Mouse (Mus musculus): Measurements from ENCODE around the gene Ywhab. TPM values are rescaled to one million over a fixed set of nuclear protein-coding genes. Genes with fewer than 3 reads are reported as not detected.
A peak's percentile ranks its signal among the peaks of the same experiment; 100 is the strongest.

Gene Ywhab
- total RNA-seq, 2 experiments from 2014 or later: 252 to 298 TPM

DNA sequence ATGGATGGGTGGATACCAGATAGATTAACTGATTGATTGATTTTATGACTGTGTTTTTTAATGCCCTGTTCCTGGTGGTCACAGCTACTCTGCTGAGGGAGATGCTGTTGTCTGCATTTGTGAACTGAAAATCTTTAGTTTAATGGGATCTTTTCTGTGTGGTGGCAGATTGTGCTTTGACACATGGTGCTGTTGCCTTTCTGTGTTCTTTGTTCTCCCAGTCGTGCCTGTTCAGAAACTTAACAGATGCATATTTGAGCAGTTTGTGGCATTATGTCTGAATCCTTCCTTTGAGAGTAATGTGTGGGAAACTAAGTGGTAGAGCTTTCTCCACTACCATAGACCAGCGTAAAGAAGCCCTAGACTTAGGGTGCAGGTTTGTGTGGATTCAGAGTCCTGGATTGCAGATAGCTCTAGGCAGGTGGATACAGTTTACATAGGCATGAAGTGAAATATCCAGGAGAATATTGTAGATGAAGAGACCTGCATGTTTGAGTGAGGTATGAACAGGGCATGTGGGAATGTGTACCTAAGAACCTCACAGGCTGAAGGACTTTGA is 13.3 kb downstream of the Ywhab start:
- no peak for DNase-seq (ENCODE audit: low spot score in 2 of 2)

DNA sequence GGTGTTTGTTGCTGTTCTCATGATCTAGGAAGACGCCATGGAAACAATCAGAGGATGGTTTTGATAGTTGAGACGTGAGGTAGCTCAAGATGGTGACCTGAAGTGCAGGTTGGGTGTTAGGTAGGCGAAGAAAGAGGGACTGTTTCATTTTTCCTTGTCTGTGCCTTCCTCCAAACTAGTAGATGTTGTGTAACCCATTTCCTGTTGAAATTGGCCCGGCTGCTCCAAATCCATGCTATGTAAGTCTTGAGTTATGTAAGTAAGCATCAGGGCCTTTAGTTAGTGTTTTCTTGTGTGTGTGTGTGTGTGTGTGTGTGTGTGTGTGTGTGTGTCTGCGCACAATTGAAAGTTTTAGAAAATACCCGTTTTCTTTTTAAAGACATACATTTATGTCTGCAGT is 14.5 kb downstream of the Ywhab start:
- no peak for DNase-seq (ENCODE audit: low spot score in 2 of 2)

DNA sequence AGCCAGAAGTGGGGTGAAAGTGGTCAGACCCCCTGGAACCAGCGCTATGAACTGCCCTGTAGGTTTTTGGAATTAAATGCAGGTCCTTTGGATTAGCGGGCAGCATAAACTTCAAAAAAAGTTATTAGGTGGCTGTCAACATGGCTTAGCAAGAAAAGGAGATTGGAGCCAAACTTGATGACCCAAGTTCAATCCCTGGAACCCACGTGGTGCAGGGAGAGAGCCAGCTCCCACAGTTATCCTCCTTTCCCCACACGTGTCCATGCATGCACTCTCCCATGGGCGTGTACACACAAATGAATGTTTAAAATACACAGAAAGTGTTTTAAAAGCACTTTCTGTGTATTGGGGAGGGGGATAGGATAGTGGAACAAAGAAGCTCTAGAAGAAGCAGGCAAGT is 15.7 kb downstream of the Ywhab start:
- DNase-seq (ENCODE audit: low spot score in 2 of 2): no peak

DNA sequence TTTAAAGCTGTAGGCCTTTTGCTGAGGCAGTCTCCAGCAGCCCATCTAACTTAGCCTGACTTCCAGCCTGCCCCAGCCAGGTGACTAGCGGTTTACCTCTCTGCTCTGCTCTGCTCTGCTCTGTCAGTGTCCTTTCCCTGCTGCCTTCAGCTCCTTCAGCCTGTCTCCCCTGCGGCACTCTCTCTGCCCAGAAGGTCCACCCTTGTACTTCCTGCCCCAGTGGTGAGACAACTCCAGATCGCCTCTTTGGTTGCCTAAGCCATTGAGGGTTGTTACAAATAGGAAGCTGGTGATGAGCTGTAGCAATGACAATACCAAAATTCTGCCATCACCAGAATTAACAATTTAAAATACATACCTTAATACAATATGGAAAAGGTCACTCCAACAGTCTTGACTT is 16.2 kb downstream of the Ywhab start:
- no peak for DNase-seq (ENCODE audit: low spot score in 2 of 2)

DNA sequence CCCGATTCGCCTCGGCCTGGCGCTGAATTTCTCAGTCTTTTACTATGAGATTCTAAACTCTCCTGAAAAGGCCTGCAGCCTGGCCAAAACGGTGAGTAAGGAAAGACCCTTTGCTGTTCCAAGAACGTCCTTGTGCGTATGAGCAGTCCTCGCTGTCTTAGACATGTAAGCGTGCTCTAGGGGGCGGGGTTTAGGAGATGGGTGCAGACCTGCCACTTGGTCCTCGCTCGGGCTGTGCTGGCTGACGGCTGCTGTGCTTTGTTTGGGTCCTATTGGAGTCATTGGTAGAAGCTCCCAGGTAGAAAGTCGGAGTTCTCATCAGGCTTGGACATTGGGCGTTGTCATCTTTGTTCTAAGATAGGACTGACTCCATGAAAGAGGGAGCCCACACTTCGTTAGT is 20.5 kb downstream of the Ywhab start:
- no peak for DNase-seq (ENCODE audit: low spot score in 2 of 2)

DNA sequence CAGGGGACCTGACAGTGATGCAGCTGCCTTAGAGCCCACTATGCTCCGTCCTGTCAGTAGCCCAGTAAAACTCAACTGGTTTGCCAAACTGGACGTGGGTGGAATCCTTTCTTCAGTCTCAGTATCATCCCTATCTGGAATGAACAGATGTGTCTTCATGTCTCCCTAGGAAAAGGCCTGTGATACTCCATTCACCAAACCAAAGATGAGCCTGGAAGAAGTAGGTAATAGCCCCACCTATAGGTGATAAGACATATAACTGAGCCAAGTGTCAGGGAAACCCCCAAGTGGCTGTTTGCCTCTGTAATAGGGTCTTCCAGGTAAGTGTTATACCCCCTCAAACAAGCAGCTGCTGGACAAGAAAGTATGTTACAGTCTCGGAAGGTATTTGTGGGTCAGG is 24.1 kb downstream of the Ywhab start:
- DNase-seq (ENCODE audit: low spot score in 2 of 2): no peak

DNA sequence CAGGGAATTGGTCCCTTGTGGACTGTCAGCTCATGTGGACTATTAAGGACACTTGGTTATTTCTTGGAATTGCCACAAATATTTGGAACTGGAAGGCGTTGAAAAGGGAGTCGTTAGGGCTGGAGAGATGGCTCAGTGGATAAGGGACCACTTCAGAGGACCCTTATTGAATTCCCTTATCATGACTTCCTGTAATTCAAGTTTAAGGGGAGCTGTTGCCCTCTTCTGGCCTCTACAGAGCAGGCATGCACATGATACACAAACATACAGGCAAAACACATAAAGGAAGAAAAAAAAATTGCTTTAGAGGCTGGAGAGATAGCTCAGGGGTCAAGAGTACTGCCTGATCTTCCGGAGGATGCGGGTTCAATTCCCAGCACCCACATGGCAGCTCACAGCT is 25.2 kb downstream of the Ywhab start:
- no peak for DNase-seq (ENCODE audit: low spot score in 2 of 2)

DNA sequence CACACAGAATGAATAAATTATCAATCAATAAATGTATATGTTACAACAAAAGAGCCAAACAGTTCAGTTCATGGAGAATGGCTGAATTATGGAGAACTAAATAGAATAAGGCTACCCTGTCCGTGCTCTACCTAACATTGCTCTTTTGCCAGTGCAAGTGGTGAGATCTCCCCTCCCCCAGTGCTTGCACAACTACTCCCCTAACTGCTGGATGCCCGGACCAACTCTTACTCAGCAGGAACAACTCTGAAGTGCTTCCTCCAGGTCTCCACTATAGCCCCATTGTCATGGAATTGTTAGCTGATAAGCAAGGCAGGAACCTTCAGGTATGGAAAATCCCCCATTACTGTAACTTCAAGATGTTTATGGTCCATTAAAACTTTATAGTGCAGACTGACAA is 27.3 kb downstream of the Ywhab start:
- DNase-seq (ENCODE audit: low spot score in 2 of 2): no peak

DNA sequence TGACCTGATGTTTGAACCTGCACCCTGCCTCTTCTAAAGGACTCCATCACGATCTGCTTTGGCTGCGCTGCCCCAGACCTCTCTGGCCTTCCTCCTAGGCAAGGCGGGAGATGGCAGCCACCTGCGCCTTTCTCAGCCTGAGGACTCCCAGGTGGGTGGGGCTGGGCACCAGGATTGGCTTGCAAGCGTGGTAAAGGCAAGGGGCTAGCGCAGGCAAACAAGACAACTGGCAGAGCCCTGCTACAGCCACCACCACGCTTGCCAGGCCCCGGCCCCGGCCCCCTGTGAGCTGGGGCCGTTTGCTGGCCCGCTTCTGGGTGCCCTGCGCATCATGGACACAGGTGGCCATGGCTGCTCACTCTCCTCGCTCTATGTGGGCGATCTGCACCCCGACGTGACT is 30.4 kb downstream of the Ywhab start, which contains the start of gene Pabpc1l:
Gene Pabpc1l, plus strand, starts transcription at position 301 of the 400 bp plus-strand sequence.
- DNase-seq (ENCODE audit: low spot score in 2 of 2): no peak

DNA sequence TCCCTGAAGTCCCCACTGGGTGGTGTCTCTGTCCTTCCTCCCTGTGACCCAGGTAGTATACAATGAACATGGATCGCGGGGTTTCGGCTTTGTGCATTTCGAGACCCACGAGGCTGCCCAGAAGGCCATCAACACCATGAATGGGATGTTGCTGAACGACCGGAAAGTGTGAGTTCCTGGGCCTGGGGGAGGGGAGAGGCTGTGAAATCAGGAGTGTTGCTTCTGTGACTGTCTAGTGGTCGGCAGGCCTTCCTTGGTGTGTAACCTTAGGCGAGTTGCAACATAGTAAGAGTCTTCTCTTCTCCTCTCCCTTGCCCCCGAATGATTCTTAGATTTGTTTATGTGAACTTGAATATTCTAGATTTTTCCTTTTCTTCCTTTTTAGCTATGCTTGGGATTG is 36.4 kb downstream of the Ywhab start:
- no peak for DNase-seq (ENCODE audit: low spot score in 2 of 2)

DNA sequence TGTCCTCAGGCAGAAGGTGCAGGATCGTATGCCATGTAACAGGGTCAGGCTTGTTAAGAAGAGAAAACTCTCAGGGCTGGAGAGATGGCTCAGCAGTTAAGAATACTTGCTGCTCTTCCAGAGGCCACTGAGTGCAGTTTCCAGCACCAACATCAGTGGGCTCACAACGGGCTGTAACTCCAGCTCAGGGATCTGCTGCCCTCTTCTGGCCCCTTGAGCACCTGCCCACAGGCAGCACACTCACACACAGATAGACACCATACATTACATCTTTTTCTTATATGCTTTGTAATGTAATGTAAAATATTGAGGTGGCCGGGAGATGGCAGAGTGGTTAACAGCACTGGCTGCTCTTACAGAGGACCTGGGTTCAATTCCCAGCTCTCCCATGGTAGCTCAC is 38.2 kb downstream of the Ywhab start:
- DNase-seq (ENCODE audit: low spot score in 2 of 2): no peak

DNA sequence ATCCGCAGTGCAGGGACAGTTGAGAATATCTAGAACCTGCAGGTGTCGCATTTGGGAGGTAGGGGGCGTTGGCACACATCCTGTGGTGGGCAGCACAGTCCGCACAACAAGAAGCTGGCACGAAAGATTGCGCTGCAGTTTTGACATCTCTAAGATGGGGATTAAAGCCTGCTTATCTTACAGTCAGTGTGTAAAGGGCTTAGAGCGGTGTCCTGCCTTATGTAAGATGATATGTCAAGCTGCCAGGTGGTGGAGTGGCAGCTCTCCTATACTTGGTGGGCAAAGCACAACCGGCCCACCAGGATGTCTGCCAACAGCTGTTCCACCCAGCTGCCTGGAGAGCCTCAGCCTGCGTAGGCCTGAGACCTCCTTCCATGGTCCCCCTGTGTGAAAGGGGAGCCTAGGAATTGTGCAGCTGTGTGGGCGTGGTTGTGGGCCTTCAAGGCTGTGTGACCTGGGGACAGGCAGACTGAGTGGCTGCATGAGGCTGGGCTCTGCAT is 41.8 kb downstream of the Ywhab start:
- DNase-seq (ENCODE audit: low spot score in 2 of 2): no peak

DNA sequence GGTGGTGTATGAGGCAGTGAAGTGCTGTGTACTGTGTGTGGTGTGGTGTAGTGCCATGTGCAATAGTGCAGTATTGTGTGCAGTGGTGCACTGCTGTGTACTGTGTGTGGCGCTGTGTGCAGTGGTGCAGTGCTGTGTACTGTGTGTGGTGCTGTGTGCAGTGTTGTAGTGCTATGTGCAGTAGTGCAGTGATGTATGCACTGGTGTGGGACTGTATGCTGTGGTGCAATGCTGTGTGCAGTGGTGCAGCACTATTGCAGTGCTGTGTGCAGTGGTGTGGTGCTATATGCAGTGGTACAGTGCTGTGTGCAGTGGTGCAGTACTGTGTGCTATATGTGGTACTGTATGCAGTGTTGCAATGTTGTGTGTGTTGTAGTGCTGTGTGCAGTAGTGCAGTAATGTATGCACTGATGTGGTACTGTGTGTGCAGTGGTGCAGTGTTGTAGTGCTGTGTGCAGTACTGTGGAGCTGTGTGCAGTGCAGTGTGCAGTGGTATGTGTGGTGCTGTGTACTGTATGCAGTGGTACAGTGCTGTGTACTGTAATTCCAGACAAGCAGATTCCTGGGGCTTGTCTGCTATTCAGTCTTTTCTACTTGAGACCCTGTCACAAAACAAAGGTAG is 43.8 kb downstream of the Ywhab start:
- DNase-seq (ENCODE audit: low spot score in 2 of 2): no peak

DNA sequence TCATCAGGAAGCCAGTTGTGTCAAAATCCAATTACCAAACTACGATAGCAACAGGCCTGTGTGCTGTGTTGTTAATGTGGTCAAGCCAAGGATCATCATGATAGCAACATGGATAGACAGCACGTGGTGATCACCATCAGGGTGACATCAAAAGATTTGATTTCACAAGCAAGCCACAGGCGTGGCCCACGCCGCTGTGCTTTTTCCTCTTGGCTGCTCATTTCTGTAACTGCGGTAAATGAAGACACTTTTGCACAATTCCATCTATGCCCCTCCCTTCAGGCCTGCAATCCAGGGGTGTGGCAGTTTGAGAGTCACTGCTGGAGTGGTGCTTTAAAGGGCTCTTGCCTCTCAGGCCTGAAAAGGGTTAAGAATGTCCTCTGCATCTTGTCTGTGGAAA is 46.2 kb downstream of the Ywhab start:
- DNase-seq (ENCODE audit: low spot score in 2 of 2): no peak

DNA sequence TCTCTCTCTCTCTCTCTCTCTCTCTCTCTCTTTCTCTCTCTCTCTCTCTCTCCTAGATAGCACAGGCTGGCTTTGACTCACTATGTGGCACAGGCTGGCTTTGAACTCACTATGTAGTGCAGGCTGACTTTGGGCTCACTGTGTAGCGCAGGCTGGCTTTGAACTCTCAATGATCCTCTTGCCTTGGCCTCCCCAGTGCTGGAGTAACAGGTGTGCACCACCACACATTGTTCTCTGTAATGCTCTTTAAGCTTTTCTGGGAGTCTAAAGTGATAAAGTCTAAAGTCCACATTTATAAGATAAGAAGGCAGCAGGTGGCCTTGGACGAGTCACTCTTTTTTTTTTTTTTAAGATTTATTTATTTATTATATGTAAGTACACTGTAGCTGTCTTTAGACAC is 46.8 kb downstream of the Ywhab start:
- no peak for DNase-seq (ENCODE audit: low spot score in 2 of 2)

DNA sequence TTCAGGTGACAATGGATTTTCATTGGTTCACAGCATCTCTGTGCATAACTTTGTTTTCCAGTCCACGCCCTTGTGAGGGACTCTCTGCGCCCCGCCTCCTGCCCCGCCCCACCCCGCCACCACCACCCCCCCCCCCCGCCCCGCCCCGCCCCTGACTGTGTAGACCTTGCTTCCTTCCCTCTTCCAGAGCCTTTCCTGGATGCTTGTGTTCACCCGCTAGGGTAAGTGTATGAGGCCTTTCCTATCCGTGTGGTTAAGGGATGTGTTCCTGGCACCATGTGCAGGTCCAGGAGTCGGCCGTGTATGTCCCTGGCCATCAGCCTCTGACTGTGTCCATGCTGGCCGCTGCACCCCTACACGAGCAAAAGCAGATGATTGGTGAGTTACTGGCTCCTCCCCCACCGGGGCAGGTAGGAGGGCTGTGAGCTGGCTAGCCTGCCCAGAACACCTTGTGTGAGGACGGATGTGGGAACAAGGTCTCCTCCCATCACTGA is 52.5 kb downstream of the Ywhab start:
- DNase-seq (ENCODE audit: low spot score in 2 of 2): no peak

DNA sequence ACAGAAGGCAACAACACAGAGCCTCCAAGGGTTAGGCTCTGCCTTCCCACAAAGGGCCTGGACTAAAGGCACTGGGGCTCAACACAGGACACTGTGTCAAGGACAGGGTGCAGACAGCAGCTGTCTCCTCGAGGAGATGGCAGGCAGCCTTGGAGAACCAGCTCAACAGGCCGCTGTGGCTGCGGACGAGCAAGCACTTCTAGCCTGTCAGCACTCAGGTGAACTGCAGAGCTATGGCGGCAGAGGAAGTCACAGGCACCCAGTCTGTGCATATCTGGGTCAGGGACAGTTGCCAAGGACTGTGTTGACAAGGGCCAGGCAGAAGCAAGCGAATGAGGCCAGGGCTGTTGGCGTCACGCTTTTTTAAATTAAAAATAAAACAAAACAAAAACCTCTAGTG is 59.0 kb downstream of the Ywhab start:
- peak in 1 of 2 experiments; percentile 45 for DNase-seq (ENCODE audit: low spot score in 2 of 2)

DNA sequence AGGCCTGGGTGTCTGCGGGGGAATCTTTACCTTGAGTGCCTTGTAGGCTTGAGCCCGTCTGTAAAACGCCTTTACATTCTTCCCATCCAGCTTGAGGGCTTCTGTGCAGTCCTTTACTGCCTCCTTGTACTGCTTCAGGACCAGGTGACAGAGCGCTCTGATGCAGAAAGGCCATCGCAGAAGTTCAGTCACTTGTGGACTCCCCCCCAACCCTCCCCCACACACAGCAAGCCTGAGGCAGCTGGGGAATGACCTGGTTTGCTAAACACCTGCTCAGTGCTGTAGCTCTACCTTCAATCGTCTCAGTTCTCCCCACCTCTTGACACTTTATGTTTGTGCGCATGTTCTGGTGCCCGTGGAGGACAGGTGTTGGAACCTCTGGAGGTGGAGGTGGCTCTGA is 59.9 kb downstream of the Ywhab start:
- no peak for DNase-seq (ENCODE audit: low spot score in 2 of 2)

DNA sequence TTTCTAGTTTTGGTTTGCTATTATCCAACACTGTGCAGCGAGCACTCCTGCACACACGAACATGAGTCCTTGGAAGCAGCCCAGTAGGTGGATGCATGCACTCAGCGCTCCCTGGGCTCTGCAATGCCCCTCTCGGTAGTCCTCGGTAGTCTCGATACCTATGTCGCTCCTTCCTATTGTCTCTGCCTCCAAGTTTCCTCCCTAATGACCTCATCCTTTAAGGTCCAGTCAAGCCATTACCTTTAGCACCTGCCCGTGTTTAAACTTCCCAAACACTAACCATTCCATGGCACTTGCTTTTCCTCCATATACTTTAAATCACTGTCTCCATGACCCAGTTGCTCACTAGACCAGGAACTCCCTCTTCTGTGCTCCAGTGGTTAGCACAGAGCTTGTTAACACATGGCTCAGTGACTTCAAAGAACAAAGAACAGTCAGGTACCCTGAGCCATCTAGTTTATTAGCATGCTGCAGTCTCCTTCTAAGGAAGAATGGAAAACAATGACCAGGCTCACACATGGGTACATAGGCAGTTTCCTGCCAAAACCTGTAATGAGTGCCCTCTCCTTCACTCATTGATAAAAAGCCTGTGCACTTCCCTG is 65.0 kb downstream of the Ywhab start:
- no peak for DNase-seq (ENCODE audit: low spot score in 2 of 2)

All from adrenal gland, adult 18-20 months (tissue).